Mouse (Mus musculus): ENCODE results near the gene Il2rg. TPM values are rescaled to one million over a fixed set of nuclear protein-coding genes. Genes with fewer than 3 reads are reported as not detected.

Gene Il2rg
- 11.1 and 14.7 TPM in 2 replicates for polyA plus RNA-seq (2015; fragmentation: Nextera tagmentation; extraction: Ambion mirVana)

GRCm38 (mm10) chrX:101268025-101268754, at the start of gene Il2rg:
Il2rg (minus strand) TSS chrX:101268255.

GRCm38 (mm10) chrX:101299055-101299454, 31.0 kb upstream of the Il2rg start, which contains the start of gene Nlgn3:
Nlgn3 (plus strand) TSS chrX:101299168.

DNA sequence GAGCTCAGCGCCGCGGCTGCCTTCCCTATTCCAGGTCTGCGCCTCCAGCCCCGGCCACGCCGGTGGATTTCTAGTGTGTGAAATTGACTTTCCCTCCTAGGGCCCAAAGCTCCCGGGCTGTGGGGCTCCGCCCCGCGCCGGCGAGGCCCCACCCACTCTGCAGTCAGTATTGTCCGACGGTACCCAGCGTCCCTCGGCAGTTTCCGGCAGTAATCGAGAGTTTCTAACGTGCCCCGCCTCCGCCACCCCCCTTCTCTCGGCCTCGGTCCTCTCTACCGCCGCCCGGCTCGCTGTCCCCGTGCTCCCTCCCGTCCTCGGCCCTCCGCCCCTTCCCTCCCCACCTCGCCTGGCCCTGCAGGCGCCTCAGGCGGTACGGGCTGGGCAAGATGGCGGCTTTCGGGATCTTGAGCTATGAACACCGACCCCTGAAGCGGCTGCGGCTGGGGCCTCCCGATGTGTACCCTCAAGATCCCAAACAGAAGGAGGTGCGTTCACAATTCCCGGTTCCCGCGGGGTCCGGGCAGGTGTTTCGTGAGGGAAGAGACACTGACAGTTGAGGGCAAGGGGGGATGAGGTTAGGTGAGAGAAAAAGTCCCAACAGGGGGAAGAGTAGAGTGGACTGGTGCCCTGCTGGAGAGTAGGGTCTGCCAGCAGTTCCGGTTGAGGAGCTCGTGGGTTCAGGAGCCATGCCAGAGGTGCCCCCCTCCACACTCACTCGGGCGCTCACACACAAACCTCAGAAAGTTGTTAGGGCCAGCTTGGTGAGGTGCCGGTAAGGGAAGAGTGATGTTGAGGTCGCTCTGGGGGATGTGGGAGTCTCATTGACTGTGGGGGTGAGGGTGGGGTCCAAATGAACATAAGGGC, 6.1 kb upstream of the Il2rg start, which contains the start of gene Med12:
Med12 (plus strand) TSS at position 156 of the 864 bp plus-strand sequence.

DNA sequence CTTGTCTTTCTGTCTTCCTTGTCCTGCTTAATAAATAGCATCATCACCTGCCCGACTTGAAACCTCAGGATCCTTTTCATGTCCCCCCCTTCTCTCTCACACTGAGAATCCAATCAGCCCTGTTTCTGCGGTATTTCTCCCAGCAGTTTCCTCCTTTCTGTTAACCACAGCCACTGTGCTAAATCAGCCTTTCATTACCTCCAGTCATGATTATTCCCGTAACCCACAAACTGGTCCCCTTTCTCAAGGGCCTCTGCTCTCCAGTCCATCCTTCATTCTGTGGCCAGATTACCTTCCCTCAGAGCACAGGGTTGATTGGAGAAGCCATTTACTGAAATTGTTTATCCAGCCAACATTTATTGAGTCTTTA, 685 bp upstream of the Il2rg start, which contains the start of gene Gm20489:
Gm20489 (minus strand) TSS at position 269 of the 370 bp plus-strand sequence.

DNA sequence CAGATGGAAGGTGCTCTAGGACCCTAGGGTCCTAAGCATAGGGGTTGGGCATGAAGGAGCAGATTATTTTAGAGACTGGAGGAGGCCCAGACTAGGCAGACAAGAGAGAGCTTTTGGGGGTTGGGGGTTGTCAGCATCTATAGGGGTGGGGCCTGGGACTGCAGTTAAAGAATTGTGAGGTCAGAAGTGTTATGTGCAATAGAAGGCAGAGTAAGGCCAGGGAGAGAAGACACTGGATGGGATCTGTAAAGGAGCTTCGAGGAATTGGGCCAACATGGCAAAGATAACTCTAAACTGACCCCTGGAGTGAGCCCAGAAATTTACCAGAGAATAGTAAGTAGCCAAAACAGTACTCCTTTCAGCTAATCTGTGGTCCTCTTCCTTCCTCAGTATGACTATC, 4.2 kb downstream of the Il2rg start, which contains the start of gene Gm614:
Gm614 (minus strand) TSS at position 101 of the 400 bp plus-strand sequence.

DNA sequence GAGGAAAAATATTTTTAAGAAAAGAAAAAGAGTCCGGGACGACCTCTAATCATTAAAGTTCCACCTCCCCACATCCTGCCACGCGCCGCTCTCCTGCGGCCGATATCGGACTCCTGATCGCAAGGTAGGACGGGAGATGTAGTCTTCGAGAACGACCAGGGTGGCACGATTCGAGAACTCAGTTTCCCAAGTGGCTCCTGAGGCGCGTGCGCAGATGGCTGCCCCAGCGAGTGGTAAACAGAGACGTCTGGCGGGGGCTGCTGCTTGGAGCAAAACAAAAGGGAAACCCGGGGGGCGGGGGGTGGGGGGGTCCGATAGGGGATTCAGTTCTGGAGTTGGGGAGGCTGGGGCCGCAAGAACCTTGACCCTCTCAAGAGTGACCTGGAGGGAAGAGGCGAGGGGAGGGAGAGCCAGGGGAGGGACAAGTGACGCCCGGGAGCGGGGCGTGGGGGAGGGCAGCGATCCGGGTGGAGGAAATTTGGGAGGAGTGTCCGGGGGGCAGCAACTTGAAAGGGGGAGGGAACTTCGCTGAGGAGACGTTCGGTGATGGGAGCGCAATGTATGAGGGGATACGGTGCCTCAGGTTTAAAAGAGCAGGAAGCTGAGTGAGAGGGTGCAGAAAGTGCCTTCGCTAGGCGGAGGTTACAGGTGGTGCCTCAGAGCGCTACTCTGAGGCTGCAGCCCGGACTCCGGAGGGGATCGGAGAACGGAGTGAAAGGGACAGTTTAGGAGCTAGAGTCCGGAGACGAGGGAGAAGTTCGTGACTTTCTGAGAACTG, 13.9 kb downstream of the Il2rg start, which contains the start of gene Foxo4:
Foxo4 (plus strand) TSS at position 577 of the 778 bp plus-strand sequence.

GRCm38 (mm10) chrX:101221834-101222795, 45.9 kb downstream of the Il2rg start, which contains the start of gene Snx12:
Snx12 (minus strand) TSS chrX:101222563.

Other genes starting within 250 kb of the Il2rg start
- gene Tex11, start 208.6 kb downstream of the Il2rg start, polyA plus RNA-seq (2015; fragmentation: Nextera tagmentation; extraction: Ambion mirVana), result not detected in 2 replicates
- 0.11 and 0.14 TPM in 2 replicates for gene Slc7a3, start 182.2 kb downstream of the Il2rg start, polyA plus RNA-seq (2015; fragmentation: Nextera tagmentation; extraction: Ambion mirVana)
- 33.3 and 36.4 TPM in 2 replicates for gene Snx12, start 45.7 kb downstream of the Il2rg start, polyA plus RNA-seq (2015; fragmentation: Nextera tagmentation; extraction: Ambion mirVana)
- gene Foxo4, start 13.7 kb downstream of the Il2rg start, polyA plus RNA-seq (2015; fragmentation: Nextera tagmentation; extraction: Ambion mirVana), result 3.1 and 3.7 TPM in 2 replicates
- not detected in 2 replicates for gene Gm614, start 4.3 kb downstream of the Il2rg start, polyA plus RNA-seq (2015; fragmentation: Nextera tagmentation; extraction: Ambion mirVana)
- gene Gm20489, start 768 bp upstream of the Il2rg start, polyA plus RNA-seq (2015; fragmentation: Nextera tagmentation; extraction: Ambion mirVana), result not detected in 2 replicates
- 14.7 and 19.2 TPM in 2 replicates for gene Med12, start 5.8 kb upstream of the Il2rg start, polyA plus RNA-seq (2015; fragmentation: Nextera tagmentation; extraction: Ambion mirVana)
- gene Nlgn3, start 30.9 kb upstream of the Il2rg start, polyA plus RNA-seq (2015; fragmentation: Nextera tagmentation; extraction: Ambion mirVana), result 1.1 and 1.4 TPM in 2 replicates
- gene Gjb1, start 108.1 kb upstream of the Il2rg start, polyA plus RNA-seq (2015; fragmentation: Nextera tagmentation; extraction: Ambion mirVana), result 0.33 and 0.44 TPM in 2 replicates
- gene Zmym3, start 152.6 kb upstream of the Il2rg start, polyA plus RNA-seq (2015; fragmentation: Nextera tagmentation; extraction: Ambion mirVana), result 9.3 and 11.1 TPM in 2 replicates
- gene Nono, start 161.1 kb upstream of the Il2rg start, polyA plus RNA-seq (2015; fragmentation: Nextera tagmentation; extraction: Ambion mirVana), result 118 and 122 TPM in 2 replicates
- 1,002 and 1,222 TPM in 2 replicates for gene Itgb1bp2, start 180.8 kb upstream of the Il2rg start, polyA plus RNA-seq (2015; fragmentation: Nextera tagmentation; extraction: Ambion mirVana)

All from skeletal muscle tissue, postnatal 0 days (tissue).